Mouse (Mus musculus) T-helper 1 cell (primary cell): ENCODE measurements around the gene Ntm.

Experiments used
- in situ Hi-C: fragments of 300-600 bp; cut with MboI, MseI; formaldehyde crosslinking; loops from one replicate; pipeline ENCODE4 v1.15.1; 2025; ENCODE audit warnings: high pct_unique_total_duplicates

The Ntm gene

DNA sequence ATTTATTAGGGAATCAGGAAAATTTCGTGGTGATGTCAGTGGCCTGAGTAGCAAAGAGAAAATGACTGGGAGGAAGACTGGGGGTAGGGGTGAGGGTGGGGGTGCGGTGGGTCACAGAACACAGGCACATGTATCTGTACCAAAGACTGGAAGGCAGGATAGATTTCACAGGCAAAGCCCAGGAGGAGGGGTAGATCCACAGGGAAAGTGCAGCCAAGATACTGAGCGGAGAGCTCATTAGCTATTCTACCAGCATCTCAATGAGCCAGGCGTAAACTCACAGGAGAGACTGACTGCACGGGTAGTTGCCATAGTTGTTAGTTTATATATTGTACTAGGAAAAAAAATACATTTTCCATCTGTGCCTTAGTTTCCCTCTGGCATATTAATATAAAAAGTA, 375.6 kb downstream of the Ntm start:
- in situ Hi-C loops, result no loop called here

- in situ Hi-C loops, result no loop called here
These were observed 376.6 kb downstream of the Ntm start for GRCm38 (mm10) chr9:29586381-29586770.

DNA sequence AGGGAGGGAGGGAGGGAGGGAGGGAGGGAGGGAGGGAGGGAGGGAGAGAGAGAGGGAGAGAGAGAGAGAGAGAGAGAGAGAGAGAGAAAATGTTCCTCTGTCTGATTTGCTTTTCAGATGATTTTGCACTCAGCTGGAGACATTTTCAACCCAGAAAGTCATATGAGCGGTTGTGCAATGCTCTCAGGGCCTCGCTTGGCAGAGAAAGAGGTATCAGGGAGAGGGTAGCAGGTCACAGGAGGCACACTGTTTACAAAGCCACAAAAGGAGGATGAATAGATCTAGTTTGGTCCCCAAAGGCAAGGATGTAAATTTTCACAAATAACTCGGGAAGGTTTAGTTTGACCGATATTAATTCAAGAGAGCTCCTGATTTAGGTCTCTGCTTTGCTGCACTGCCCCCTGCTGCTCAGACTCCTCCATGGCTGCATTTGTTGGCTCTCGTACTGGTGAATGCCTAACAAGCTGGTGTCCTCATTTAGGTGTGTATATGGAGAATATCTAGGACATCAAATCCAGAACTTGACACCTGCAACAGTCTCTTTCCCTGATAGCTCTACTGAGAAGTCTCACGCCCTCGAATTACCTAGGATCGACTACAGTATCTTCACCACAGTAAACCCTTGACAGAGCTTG, 377.1 kb downstream of the Ntm start:
- in situ Hi-C loops, result no loop called here

DNA sequence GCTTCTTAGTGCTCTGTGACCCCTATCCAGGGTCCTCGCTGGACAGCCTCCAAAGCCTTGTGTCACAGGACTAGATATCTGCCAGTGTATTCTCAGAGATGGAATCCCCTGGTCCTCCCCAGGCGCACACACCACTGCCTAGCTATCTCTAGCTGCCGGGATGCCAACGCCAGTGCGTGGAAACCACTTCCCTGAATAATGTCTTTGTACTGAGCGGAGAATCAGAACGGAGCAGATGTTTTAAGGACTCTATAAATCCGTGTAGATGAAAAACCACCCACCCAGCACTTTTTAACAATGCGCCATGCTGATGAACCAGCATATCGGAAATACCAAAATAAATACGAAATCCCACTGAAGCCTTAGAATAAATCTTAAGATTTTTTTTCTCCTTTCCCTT, 384.7 kb downstream of the Ntm start:
- in situ Hi-C loops, result no loop called here

DNA sequence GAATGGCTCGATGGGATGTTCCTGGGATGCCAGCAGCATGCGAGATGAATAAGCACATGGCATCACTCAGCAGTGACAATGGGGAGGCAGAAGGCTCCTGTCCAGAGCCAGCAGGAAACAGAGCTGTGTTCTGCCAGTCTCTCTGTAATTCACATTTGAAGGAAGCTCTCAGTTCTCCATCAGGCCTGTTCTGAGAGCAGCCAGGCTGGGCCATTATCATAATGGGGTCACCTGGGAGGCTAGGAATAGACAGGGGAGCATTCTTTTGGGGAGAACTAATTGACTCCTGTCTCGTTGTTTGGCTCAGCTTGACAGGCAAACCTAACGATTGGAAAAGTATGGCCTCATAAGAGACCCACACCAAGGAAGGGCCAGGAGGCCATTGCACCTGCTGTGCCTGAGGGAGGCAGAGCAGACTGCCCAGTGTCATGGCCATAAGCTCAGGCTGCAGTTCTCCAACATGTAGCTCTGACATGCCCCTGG, 386.8 kb downstream of the Ntm start:
- in situ Hi-C loops, result no loop called here

GRCm38 (mm10) chr9:29574548-29574947, 388.4 kb downstream of the Ntm start:
- in situ Hi-C loops, result no loop called here

DNA sequence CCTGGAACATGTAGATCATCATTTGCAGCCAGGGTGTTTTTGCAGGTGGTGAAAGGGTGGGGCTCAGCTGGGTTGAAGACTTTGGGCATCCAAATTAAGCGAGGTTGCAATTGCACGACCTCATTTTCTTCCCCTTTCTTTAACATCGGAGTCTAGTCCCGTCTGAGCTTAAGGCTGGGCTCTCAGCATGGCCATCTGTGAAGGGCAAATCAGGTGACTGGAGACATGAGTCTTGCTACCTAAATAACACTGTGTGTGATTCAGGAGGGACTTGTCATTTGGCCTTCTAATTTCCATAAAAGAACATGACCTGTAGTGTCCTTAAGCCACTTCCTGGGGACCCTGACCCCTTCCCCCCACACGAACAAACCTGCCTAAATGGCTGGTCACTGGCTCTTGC, 394.4 kb downstream of the Ntm start:
- in situ Hi-C loops, result no loop called here

- in situ Hi-C loops, result no loop called here
These were observed 400.4 kb downstream of the Ntm start for GRCm38 (mm10) chr9:29562419-29563071.

GRCm38 (mm10) chr9:29558915-29559314, 404.0 kb downstream of the Ntm start:
- in situ Hi-C loops, result no loop called here

- in situ Hi-C loops, result no loop called here
These were observed 412.4 kb downstream of the Ntm start for GRCm38 (mm10) chr9:29550582-29550981.

- in situ Hi-C loops, result no loop called here
These were observed 412.8 kb downstream of the Ntm start for GRCm38 (mm10) chr9:29550107-29550506.

- in situ Hi-C loops, result no loop called here
These were observed 426.5 kb downstream of the Ntm start for GRCm38 (mm10) chr9:29536415-29536814.

DNA sequence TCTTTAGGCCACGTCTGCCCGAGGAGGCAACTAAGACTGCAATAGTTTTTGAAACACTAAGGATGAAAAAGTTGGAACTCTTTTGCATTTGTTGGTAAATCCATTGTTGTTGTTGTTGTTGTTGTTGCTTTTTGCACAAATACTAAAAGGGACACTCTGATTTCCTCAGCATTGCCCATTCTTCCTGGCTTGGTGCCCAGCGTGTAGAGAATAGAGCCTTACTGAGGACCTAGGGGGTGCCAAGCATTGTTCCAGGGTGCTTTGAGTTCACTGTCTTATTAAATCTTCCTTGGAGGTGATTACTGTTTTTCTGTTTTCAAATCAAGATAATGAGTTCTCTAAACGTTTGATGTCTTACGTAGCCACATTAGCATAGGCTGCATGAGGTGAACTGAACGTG, 428.2 kb downstream of the Ntm start:
- in situ Hi-C loops, result no loop called here

- in situ Hi-C loops, result no loop called here
These were observed 428.6 kb downstream of the Ntm start for GRCm38 (mm10) chr9:29534304-29534703.

DNA sequence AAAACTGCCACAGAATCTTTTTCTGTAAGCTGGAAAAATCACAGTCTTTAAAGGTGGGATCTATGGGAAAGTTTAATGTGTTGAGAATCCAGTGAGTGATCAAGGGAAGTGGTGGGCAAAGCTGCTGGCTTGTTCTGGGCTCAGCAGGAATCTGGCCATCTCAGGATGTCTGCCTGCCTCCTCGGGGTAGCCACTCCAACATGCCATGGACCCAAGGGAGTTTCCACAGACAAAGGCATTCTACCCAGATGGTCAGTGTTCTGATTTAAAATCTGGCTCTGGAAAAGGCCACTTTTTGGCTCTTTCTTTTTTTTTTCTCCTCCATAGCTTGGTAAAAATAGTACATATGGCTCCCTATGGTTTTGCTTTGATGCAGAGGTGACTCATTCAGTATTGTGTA, 429.4 kb downstream of the Ntm start:
- in situ Hi-C loops, result no loop called here

DNA sequence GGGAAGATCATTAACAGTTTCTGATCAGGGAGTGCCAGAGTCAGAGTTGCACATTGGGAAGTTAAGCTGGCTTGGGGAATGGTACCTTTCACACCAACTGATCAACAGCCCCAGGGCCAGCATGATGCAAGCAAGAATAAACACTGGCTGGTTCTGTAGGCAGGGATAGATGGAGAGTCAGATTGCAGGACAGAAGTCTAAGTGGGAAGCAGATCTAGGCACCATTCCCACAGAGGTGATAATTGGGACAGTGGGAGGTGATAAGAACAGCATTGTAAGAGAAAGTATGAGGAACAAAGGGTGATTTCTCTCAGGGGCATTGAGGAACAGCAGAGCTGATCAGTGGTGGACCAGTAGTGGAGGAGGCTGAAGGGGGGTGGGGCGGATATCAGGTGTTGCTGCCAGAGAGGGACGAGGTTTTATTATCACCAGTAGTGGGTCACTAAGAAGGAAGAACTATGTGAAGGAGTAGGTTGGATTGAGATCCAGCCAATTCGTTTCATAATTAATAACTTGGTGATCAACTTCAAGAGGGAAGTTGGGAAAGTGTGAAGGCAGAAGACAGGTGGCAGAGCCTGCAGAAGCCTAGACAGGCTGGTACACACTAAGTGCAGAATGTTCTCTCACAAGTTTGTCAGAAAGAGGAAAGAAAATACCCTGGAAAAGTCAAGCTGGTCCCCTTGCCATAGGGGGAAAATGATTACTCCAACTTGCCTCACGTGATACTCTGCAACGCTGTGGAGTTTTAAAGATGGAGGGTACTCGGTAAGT, 431.6 kb downstream of the Ntm start:
- in situ Hi-C loops, result no loop called here

GRCm38 (mm10) chr9:29524109-29524508, 438.8 kb downstream of the Ntm start:
- in situ Hi-C loops, result no loop called here

- in situ Hi-C loops, result no loop called here
These were observed 439.7 kb downstream of the Ntm start for GRCm38 (mm10) chr9:29523221-29523620.

- in situ Hi-C loops, result no loop called here
These were observed 443.8 kb downstream of the Ntm start for GRCm38 (mm10) chr9:29519181-29519580.

DNA sequence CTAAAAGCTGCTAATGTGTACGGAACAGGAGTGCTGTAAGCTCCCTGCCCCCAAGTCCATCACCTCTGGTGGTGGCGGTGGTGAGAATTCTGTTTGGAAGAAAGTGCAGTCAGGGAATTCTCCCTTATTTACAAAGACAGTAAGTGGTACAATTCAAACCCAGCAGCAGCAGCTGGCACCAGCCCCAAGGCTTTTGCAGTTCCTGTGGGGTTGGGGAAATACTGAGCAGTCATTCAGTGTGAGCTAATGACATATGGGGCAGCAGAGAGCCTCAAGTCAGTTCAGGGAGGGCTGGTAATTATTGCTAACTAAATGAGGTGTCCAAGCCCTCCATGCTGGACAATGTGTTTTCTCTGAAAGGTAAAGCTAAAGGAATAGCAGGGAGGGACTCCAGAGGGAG, 446.3 kb downstream of the Ntm start:
- in situ Hi-C loops, result no loop called here

DNA sequence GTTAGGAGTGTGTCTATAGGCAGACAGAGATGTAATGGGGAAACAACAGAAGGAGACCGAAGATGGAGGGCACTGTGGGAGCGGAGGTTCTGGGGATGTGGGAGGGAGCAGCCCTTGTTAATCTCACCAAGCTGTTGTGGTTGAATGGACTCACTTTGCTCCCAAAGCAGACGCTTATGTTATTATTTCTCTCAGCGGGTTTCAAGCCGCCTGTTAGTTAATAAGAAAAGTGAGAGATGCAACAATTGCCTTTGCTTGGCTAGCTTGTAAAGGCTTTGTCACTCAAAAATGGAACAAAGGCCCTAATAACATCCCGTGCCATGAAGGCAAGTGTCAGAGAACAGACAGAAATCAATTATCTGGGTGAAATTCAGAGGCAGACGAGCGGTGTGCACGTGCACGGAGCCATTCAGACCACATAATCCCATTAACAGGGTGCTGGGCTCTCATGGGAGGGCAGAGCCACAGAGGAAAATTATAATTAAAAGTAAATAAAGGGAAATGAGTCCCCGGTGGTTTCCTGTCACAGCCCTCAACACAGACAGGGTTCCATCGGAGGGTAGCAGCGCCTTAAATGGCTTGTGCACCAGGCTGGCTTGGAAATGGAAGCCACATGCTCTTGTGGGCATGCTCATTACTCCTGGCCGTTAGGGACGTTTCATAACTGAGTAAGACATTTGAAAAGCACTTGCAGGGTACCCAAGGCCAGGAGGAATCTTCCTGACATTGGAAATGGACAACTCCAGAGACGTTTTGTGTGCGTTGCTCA, 448.2 kb downstream of the Ntm start:
- in situ Hi-C loops, result no loop called here

GRCm38 (mm10) chr9:29496002-29496401, 466.9 kb downstream of the Ntm start:
- in situ Hi-C loops, result no loop called here
